In genomic region chr6:147299607-147300006, GRCm38 (mm10) we compare ENCODE assay signal across 14 mouse cellular contexts. TPM values are rescaled to one million over a fixed set of nuclear protein-coding genes. Genes with fewer than 3 reads are reported as not detected.
"Had no signal": no experiment of that assay in that cellular context is flagged by ENCODE, and none has a peak within 500 bp of the region (broad histone marks: within the 10 kb centered on the region; RNA-seq: fewer than 3 reads in every experiment).

No protein-coding gene starts in this region.

- DNase-seq: kidney, adult 11 months; kidney, adult 9 months; kidney, postnatal 14 days; kidney, postnatal 4 days; left cerebral cortex, postnatal 4 days; liver, postnatal 0 days; lung, embryonic 14.5 days; retina, postnatal 1 day; thymus, postnatal 25 days had no signal

RNA-seq across cellular contexts. Expression of gene Pthlh, which starts 35.6 kb away (rescaled TPM):
- total RNA-seq: megakaryocyte, adult 5-6 weeks; monocyte, adult 5-6 weeks; neutrophil, adult 5-6 weeks had no signal
- polyA plus RNA-seq: liver, embryonic 14.5 days; liver, postnatal 0 days; macrophage had no signal
